Mouse (Mus musculus): ENCODE data around the gene Patl2. TPM values are rescaled to one million over a fixed set of nuclear protein-coding genes. Genes with fewer than 3 reads are reported as not detected.

Patl2 gene
- polyA plus RNA-seq, 1 experiment from 2014 or later = not detected

DNA sequence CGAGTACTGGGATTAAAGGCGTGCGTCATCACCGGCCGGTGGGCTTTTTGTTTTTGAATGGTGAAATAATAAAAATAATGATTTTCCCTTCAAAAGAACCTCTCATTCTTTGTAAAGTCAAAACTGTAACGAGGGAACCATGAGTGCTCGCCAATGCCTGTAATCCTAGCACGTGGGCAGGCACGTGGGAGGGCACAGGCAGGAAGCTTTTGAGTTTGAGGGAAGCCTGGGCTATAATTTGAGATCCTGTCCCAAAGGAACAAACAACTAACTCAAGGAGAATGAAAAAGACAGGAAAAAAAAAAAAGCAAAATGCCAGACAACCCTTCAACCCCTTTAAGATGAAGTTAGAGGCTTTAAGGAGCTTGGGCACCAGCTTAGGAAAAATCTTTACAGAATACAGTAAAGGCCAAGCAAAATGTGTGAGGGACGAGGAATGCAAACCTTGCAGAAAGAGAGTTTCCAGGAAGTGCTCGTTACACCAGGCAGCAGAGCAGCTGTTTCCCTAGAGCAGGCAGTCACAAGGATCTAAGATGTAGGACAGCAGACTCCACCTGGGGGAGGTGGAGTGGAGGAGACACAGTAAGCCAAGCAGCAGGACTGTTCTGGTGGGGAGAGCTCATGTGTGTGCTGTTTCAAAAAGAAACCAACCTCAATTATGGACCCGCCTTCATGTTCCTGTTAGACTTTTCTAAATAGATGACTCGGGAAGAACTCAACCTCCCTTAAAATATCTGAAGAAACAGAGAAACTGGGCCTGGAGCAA lies 22.4 kb downstream of the Patl2 start:
- no peaks in the 10 kb centered on the region for H3K36me3 ChIP-seq
- no peak overlapping the region for H3K4me3 ChIP-seq (replicated peaks)
- no peak overlapping the region for H3K9ac ChIP-seq
- no peak overlapping the region for H3K4me2 ChIP-seq
- ATAC-seq (replicated peaks; ENCODE audit: low FRiP score) = no peak
- H3K27me3 ChIP-seq = no peaks in the 10 kb centered on the region
- 59% methylated on average over 13 of the region's 13 CpGs for whole genome bisulfite sequencing
- H3K27ac ChIP-seq = no peak overlapping the region
- no peaks in the 10 kb centered on the region for H3K9me3 ChIP-seq (replicated peaks)
- H3K4me1 ChIP-seq = peaks cover 6% of the 10 kb centered on the region

DNA sequence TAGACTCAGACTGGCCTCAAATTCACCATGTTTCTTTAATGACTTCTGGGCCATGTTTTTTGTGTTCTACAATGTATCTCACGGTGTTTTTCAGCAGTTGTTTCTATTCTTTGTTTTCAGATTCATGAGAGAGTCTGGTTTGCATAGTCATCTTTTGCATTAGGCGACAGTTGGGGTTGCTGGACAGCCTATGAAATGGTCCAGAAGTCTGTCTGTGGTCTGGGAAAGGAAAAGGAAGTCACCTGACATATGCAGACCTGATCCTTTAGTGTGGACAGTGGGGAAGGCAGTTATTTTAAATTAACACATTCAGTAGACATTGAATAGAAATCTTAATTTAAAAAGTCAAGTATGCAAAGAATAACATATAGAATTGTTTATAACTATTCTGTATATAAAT lies 23.5 kb downstream of the Patl2 start:
- Histone ChIP-seq H3K4me2 (no peak overlapping the region), H3K27me3 (no peaks in the 10 kb centered on the region), H3K9ac (no peak overlapping the region), H3K9me3 (replicated peaks) (no peaks in the 10 kb centered on the region), H3K4me3 (replicated peaks) (no peak overlapping the region), H3K4me1 (peaks cover 6% of the 10 kb centered on the region), H3K27ac (no peak overlapping the region), H3K36me3 (no peaks in the 10 kb centered on the region)
- ATAC-seq (replicated peaks; ENCODE audit: low FRiP score) = no peak
- WGBS = 86% methylated on average over 2 of the region's 2 CpGs

DNA sequence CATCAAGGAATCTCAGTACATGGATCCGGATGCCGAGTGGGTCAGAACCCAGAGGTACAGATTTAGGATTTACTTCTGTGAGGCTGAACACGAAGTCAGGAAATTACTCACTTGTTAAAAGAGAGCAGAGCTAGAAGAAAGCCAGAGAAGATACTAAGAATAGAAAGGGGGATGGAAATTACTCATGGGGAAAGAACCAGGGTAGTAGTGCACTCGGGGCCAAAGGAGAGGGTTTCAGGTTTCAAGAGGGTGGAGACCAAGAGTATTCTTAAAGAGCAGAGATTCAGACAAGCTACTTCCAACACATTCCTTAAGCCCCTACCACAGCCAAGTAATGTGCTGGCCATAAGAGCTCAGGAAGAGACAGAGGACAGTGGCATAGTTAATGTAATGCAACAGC lies 24.4 kb downstream of the Patl2 start:
- no peaks in the 10 kb centered on the region for H3K36me3 ChIP-seq
- WGBS = 36% methylated on average over 4 of the region's 4 CpGs
- H3K4me3 ChIP-seq (replicated peaks) = no peak overlapping the region
- no peak overlapping the region for H3K9ac ChIP-seq
- H3K9me3 ChIP-seq (replicated peaks) = no peaks in the 10 kb centered on the region
- peaks cover 6% of the 10 kb centered on the region for H3K4me1 ChIP-seq
- no peak overlapping the region for H3K4me2 ChIP-seq
- H3K27me3 ChIP-seq = no peaks in the 10 kb centered on the region
- peak; percentile 72 for ATAC-seq (replicated peaks; ENCODE audit: low FRiP score)
- peak overlapping the region; percentile 2; the same call in 1 of the 2 replicates for H3K27ac ChIP-seq

DNA sequence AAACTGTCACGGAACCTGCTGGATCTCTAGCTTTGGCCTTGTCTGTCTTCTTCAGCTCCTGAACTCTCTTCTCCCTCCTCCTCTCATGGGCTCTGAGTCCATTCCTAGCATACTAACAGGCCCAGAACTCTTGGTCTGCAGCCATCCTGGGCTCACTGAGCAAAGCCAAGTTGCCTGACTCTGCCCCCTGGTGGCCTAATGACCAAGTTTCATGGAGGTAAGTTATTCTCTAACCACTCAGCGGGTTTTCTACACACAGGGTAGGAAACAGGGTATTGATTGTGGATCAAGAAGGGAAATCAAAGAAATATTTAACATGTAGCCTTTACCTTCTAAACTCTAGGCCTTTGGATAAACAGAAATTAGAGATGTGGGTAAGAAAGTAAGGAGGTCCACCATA lies 25.3 kb downstream of the Patl2 start, which contains the start of gene Trim69:
Gene Trim69, plus strand, starts transcription at position 21 of the 400 bp plus-strand sequence.
- Histone ChIP-seq H3K4me1 (peaks cover 6% of the 10 kb centered on the region), H3K27ac (peak within 1 kb of the TSS; percentile 2; the same call in 1 of the 2 replicates), H3K9me3 (replicated peaks) (no peaks in the 10 kb centered on the region), H3K36me3 (no peaks in the 10 kb centered on the region), H3K4me2 (no peak within 1 kb of the TSS), H3K9ac (no peak within 1 kb of the TSS), H3K4me3 (replicated peaks) (no peak within 1 kb of the TSS), H3K27me3 (no peaks in the 10 kb centered on the region)
- ATAC-seq (replicated peaks; ENCODE audit: low FRiP score) = peak; percentile 72
- whole genome bisulfite sequencing = 40% methylated on average over 2 of the region's 2 CpGs

DNA sequence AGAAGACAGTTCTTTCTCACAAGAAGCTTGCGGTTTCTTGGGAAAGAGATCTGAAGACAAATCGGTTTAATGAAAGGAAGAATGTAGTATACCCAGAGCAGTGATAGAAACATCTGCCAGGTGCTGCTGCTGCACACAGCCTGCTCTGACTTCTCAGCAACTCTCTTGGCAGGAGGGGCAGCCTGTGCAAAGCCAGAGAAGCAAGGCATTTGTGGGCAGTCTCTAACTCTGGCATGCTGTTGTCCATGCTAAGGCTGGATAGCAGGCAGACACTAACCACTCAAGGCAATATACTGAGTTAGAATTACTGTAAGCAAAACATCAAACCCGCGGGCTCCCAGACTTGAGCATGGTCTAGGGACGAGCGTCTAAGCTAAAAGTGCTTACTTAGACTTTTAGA lies 26.3 kb downstream of the Patl2 start:
- H3K36me3 ChIP-seq = peaks cover 4% of the 10 kb centered on the region; the same call in 1 of the 2 replicates
- no peak overlapping the region for H3K9ac ChIP-seq
- no peak for ATAC-seq (replicated peaks; ENCODE audit: low FRiP score)
- peaks cover 6% of the 10 kb centered on the region for H3K4me1 ChIP-seq
- WGBS = 69% methylated on average over 6 of the region's 6 CpGs
- H3K9me3 ChIP-seq (replicated peaks) = no peaks in the 10 kb centered on the region
- no peak overlapping the region for H3K4me2 ChIP-seq
- H3K27me3 ChIP-seq = no peaks in the 10 kb centered on the region
- no peak overlapping the region for H3K4me3 ChIP-seq (replicated peaks)
- H3K27ac ChIP-seq = no peak overlapping the region

DNA sequence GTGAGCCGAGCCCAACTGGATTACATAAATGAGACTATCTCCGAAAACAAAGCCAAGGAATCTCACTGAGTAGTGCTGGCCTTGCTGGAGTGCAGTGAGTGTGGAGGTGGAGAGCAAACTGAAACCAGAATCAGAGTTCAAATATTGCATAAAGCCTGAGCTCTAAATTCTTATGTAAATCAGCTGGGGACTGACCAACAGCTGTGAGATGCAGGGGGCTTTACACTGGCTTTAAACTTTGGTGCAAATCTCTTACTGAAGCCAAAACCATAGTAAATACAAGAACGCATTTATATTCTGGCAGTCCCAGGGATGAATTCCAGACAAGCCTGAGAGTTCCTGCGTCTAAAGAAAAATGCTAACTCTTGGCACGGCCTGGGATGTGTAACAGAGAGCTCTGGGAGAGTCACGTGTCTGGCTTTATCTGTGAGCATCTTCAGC lies 27.6 kb downstream of the Patl2 start:
- Histone ChIP-seq H3K4me2 (no peak overlapping the region), H3K27ac (0 out of 2 replicates have a peak overlapping the region, but pooled peaks have one; percentile 7), H3K9me3 (replicated peaks) (no peaks in the 10 kb centered on the region), H3K4me1 (peaks cover 6% of the 10 kb centered on the region), H3K27me3 (no peaks in the 10 kb centered on the region), H3K9ac (no peak overlapping the region), H3K4me3 (replicated peaks) (no peak overlapping the region), H3K36me3 (peaks cover 4% of the 10 kb centered on the region; the same call in 1 of the 2 replicates)
- WGBS = 66% methylated on average over 6 of the region's 6 CpGs
- ATAC-seq (replicated peaks; ENCODE audit: low FRiP score) = no peak

DNA sequence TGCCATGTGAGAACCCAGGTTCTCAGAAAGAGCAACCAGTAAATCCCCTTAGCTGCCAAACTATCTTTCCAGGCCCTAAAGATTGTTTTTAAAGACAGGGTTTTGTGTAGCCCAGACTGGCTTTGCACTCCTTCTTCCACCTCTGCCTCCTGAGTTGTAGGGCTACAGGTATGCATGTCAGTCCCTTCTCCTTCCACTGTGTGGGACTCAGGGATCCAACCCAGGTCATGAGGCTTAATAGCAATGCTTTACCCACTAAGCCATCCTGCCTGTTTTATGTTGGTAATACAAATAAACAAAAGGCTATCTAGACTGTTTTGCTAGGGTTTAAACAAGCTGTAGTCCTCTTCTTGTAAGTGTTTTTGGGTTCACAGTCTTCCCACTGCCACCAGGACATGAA lies 28.4 kb downstream of the Patl2 start:
- Histone ChIP-seq H3K9ac (no peak overlapping the region), H3K36me3 (peaks cover 4% of the 10 kb centered on the region; the same call in 1 of the 2 replicates), H3K9me3 (replicated peaks) (no peaks in the 10 kb centered on the region), H3K4me3 (replicated peaks) (no peak overlapping the region), H3K4me1 (peaks cover 6% of the 10 kb centered on the region), H3K4me2 (no peak overlapping the region), H3K27me3 (no peaks in the 10 kb centered on the region), H3K27ac (no peak overlapping the region)
- ATAC-seq (replicated peaks; ENCODE audit: low FRiP score) = no peak

DNA sequence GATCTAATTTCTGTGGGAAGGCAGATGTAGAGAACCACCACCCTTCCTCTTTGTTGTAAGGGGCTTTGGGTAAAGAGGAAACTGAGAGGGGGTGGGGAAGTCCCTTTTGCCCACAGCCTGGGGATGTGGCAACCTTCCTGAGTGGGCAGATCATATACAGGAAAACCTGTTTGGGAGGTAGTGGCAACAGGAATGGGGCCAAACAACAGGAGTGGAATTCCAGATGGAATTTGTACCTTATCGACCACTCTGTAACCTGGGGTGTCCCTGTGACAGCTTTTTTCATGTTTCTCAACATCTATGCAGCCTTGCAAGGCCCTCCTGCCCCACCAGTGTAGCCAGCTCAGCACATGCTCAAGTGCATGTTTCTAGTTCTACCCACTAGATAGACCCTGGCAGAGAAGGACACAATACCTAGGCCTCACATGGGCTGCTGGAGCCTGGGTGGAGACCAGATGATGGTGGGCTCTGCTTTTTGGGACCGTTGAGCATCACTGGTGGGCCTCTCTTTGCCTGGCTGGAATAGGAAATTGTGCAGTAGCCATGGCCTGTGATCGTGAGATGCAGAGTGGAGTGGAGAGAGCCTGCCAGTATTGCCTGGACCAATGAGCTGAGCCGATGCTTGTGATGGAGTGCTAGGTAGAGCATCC lies 29.8 kb downstream of the Patl2 start:
- peaks cover 1% of the 10 kb centered on the region; the same call in 1 of the 2 replicates for H3K4me1 ChIP-seq
- H3K27me3 ChIP-seq = no peaks in the 10 kb centered on the region
- H3K4me2 ChIP-seq = no peak overlapping the region
- no peak overlapping the region for H3K27ac ChIP-seq
- no peak overlapping the region for H3K4me3 ChIP-seq (replicated peaks)
- H3K9me3 ChIP-seq (replicated peaks) = no peaks in the 10 kb centered on the region
- no peak for ATAC-seq (replicated peaks; ENCODE audit: low FRiP score)
- WGBS = 91% methylated on average over 4 of the region's 4 CpGs
- H3K36me3 ChIP-seq = peaks cover 4% of the 10 kb centered on the region; the same call in 1 of the 2 replicates
- H3K9ac ChIP-seq = no peak overlapping the region

DNA sequence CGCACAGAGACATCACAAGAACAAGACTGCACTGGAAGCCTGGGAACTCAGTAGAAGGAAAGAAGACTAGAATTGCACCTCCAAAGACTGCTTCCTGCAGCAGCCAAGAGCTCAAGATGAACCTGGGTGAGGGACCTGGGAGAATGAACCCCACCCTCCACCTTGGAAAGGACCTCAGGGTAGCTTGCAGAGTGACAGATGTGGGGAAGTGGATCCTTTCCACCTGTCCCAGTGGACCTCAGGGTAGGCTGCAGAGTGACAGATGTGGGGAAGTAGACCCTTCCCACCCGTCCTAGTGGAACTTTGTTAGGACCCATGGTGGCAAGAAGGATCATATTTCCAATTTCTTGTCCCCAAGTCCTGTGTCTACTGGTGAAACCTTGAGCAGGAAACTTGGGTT lies 30.7 kb downstream of the Patl2 start:
- Histone ChIP-seq H3K9ac (no peak overlapping the region), H3K27ac (no peak overlapping the region), H3K4me2 (no peak overlapping the region), H3K4me3 (replicated peaks) (no peak overlapping the region), H3K27me3 (no peaks in the 10 kb centered on the region), H3K36me3 (peaks cover 9% of the 10 kb centered on the region; the same call in 1 of the 2 replicates), H3K4me1 (no peaks in the 10 kb centered on the region), H3K9me3 (replicated peaks) (no peaks in the 10 kb centered on the region)
- ATAC-seq (replicated peaks; ENCODE audit: low FRiP score) = no peak
- WGBS = 78% methylated on average over 2 of the region's 2 CpGs

DNA sequence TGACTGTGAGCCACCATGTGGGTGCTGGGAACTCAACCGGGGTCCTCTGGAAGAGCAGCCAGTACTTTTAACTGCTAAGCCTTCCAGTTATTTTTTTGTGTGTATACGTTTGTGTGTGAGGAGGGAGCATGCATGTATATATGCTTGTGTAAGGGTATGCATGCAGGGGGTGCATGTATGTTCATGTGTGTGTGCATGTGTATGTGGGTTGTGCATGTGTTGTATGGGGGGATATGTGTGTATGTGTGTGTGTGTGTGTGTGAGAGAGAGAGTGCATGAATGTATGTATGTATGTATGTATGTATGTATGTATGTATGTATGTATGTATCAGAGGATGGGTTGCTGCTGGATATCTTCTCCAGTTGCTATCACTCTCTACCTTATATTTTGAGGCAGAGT lies 31.5 kb downstream of the Patl2 start:
- peaks cover 9% of the 10 kb centered on the region; the same call in 1 of the 2 replicates for H3K36me3 ChIP-seq
- no peaks in the 10 kb centered on the region for H3K27me3 ChIP-seq
- no peak overlapping the region for H3K27ac ChIP-seq
- H3K9me3 ChIP-seq (replicated peaks) = no peaks in the 10 kb centered on the region
- no peak overlapping the region for H3K9ac ChIP-seq
- no peak overlapping the region for H3K4me2 ChIP-seq
- 93% methylated on average over 2 of the region's 2 CpGs for WGBS
- H3K4me3 ChIP-seq (replicated peaks) = no peak overlapping the region
- ATAC-seq (replicated peaks; ENCODE audit: low FRiP score) = no peak
- no peaks in the 10 kb centered on the region for H3K4me1 ChIP-seq

DNA sequence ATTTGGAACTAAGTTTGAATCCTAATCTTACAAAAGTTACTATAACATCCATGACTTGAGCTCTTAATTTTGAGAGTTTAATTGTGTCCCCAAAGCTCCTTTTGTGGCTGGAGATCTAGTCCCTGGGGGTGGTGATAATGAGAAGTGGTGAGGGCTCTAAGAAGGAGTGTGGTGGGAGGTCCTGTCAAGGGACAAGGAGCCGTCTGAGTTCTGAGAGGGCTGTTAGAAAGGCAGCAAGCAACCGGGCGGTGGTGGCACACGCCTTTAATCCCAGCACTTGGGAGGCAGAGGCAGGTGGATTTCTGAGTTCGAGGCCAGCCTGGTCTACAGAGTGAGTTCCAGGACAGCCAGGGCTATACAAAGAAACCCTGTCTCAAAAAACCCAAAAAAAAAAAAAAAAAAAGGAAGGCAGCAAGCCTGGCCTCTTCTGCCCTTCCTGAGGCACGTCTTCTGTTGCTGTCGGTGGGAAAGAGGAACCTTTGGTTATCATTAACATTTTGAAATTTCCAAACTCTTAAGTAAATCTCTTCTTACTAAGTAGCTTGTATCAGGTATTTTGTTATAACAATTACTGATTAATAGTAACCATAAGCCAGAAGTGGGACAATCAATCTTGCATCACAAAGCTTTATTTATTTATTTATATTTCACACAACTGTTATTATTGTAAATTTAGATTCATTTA lies 32.2 kb downstream of the Patl2 start:
- no peak for ATAC-seq (replicated peaks; ENCODE audit: low FRiP score)
- H3K9me3 ChIP-seq (replicated peaks) = no peaks in the 10 kb centered on the region
- peaks cover 9% of the 10 kb centered on the region; the same call in 1 of the 2 replicates for H3K36me3 ChIP-seq
- no peaks in the 10 kb centered on the region for H3K27me3 ChIP-seq
- H3K9ac ChIP-seq = no peak overlapping the region
- H3K4me2 ChIP-seq = no peak overlapping the region
- H3K27ac ChIP-seq = no peak overlapping the region
- 91% methylated on average over 7 of the region's 7 CpGs for WGBS
- H3K4me1 ChIP-seq = no peaks in the 10 kb centered on the region
- H3K4me3 ChIP-seq (replicated peaks) = no peak overlapping the region

DNA sequence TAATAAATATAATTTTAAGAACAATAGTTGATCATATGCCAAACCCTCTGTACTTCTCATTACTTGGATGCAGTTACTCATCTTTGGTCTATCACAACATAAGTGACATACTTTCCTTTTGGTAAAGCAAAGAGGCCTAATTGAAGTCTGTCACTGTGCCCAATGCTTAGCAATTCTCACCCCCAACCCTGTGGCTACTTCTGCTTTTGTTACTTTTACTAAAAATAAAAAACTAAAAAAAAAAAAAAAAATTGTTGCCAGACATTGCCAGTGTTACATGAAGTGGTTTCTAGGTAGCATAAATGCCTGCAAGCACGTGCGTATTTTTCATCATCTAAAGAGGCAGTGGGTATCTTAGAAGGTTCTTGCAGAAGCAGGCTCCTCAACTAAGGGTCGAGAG lies 33.1 kb downstream of the Patl2 start:
- Histone ChIP-seq H3K4me3 (replicated peaks) (no peak overlapping the region), H3K36me3 (peaks cover 9% of the 10 kb centered on the region; the same call in 1 of the 2 replicates), H3K27ac (no peak overlapping the region), H3K9me3 (replicated peaks) (no peaks in the 10 kb centered on the region), H3K9ac (no peak overlapping the region), H3K4me2 (no peak overlapping the region), H3K27me3 (no peaks in the 10 kb centered on the region), H3K4me1 (no peaks in the 10 kb centered on the region)
- WGBS = 80% methylated on average over 3 of the region's 3 CpGs
- ATAC-seq (replicated peaks; ENCODE audit: low FRiP score) = no peak

Data from kidney, embryonic 15.5 days (tissue).